Mouse (Mus musculus) layer of hippocampus, postnatal 10 days (tissue): ENCODE results near the gene Zfp292. TPM values are rescaled to one million over a fixed set of nuclear protein-coding genes. Genes with fewer than 3 reads are reported as not detected.

Experiments
- DNase-seq, 2 experiments: peaks; one replicate each; pipeline ENCODE4 v3.0.0; 2021; ENCODE audit warnings: low spot score in 2 of 2
- total RNA-seq, 2 experiments: library from RNA; stranded (reverse); gene quantifications; 2 replicates each; pipeline ENCODE4 v1.2.3; 2021

Gene Zfp292
- total RNA-seq, 2 experiments from 2014 or later: 26.1 to 27.7 TPM

DNA sequence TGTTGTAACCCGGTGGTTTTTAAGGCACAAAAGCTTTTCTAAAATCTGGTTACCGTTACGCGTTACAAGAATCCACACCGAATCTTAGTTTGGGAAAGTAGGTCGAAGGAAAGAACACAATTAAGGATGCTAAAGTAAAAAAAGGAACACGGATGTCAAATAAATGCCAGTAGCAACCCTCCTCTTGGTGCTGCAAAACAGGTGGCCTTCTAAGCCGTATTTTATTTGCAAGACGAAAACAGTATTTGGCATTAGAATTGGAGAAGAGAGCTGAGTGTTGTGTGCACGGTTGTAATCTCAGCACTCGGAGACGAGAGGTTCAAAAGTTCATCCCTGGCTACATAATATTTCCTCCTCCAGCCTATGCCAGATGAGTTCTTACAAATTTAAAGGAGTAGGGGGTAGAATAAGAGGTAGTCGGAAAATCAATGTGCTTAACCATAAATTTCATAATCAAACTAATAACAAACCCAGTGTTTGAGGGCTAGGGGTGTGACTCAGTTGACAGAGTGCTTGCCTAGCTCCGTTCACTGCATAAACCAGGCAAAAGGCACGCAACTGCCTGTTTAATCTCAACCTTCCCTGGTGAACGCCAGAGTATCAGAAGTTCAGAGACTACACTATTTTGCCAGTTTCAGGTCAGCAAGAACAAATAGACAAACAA, 738 bp upstream of the Zfp292 start:
- no peak for DNase-seq

DNA sequence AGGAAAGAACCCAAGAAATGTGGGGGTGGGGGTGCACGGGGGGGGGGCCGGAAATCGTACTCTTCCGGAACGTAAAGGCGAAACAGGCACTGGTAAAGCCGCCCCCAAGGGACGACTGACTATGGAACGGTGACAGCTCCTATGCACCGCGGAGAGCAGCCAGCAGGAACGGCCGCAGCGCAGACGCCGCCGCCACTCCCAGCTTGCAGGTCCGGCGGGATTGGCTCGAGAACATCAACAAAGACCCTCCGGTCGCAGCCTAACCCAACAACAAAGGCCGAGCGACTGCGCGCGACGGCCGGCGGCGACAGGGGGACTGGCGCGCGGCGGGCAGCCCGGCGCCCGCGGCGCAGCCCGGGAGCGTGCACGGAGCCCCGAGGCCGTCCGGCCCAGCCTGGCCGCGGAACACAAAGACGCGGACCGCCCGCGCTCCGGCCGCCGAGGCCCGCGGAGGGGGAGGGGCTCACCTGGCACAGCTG, 430 bp downstream of the Zfp292 start:
- peak; percentile 51 to 65 for DNase-seq

- DNase-seq: no peak
These were observed 909 bp downstream of the Zfp292 start for GRCm38 (mm10) chr4:34881851-34882250.

- DNase-seq: no peak
These were observed 1.7 kb downstream of the Zfp292 start for GRCm38 (mm10) chr4:34880921-34881650.

GRCm38 (mm10) chr4:34874234-34874633, 8.5 kb downstream of the Zfp292 start:
- DNase-seq: no peak

GRCm38 (mm10) chr4:34872896-34873495, 9.8 kb downstream of the Zfp292 start:
- DNase-seq: no peak

DNA sequence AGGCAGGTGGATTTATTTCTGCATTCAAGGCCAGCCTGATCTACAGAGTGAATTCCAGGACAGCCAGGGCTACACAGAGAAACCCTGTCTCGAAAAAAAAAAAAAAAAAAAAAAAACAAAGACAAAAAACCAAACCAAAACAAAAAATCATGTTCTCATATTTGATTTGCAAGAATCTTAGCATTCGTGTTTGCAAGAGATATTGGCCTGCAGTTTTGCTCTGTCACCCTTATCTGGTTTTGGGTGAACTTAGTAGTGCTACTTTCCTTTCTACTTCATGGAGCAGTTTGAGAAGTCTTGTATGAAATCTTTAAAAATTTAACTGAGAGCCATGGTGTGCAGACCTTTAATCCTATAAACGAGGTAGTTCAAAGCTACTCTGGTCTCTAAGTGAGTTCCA, 12.9 kb downstream of the Zfp292 start:
- no peak for DNase-seq

DNA sequence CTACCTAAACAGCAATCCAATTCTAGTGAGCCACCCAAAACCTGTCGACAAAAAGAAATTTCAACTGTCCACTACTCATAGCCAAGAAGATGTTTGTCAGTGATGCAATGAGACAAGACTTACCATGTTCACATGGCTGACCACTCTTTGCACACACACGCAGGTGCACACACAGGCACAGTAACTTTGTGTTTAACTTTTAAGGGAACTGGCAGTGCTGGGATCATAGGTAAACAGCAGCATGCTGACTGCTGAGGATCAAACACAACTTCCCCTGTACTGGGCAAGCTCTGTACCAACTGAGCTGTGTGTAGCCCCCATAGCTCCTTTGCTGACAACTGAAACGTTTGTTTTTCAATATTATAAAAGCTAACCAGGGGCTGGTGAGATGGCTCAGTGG, 21.3 kb downstream of the Zfp292 start:
- no peak for DNase-seq

- no peak for DNase-seq
These were observed 23.3 kb downstream of the Zfp292 start for GRCm38 (mm10) chr4:34859416-34859815.

DNA sequence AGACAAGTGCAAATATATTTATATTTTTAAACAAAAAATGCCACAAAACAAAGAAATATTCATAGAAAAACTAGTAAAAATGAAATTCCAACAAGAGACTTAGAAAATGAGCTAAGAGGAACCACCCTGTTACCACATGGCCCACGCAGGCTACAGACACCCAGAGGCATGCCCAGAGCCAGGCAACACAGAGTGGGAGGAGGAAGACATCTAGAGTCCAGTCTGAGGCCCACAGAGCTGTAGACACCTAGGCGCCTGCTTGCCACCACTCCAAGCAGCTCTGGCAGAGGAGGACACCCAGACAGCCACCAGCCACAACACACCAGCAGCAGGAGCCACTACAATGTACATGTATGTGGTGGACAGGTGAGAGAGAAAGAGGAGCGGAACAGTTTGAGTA, 23.9 kb downstream of the Zfp292 start:
- DNase-seq: no peak

DNA sequence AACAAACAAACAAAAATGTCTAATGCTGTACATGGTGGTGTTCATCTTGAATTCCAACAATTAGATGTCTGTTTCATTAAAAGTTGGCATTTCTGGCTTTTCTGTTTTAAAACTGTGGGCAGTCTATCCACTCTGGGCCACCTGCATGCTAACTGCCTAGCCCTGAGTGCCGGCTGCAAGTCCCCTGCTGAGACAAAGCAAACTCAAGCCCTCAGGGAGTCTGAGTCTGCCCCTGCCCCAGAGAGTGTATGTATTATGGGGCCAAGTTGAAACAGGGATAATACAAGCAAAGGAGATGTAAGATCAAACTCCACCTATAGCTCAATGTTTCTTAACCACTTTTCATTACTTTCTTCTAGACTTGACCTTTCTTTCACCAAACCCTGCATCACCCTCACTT, 26.8 kb downstream of the Zfp292 start:
- no peak for DNase-seq

- no peak for DNase-seq
These were observed 30.7 kb downstream of the Zfp292 start for GRCm38 (mm10) chr4:34852051-34852450.

GRCm38 (mm10) chr4:34850156-34850555, 32.6 kb downstream of the Zfp292 start:
- DNase-seq: no peak

DNA sequence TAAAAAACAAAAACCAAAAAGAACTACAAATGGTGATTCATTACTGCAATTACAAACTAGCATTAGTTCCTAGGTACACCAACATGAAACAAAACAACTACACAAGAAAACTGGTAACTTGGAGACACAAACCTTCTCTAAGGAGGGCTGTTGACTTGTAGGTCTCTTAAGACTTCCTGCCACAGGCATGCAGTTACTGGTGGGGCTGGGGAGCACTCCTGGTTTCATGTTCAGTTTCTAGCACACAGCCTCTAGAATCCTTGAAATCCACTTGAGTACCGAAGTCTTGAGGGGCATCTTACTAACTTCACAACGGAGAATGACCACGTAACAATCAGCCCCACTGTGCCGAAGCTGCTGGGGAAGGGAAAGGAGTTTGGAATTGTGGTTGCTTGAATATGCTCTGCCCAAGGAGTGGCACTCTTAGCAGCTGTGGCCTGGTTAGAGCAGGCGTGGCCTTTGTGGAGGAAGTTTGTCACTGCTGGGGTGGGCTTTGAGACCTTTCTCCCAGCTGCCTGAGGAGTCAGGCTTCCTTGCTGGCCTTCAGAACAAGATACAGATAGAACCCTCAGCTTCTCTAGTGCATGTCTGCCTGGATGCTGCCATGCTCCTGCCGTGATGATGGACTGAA, 35.0 kb downstream of the Zfp292 start:
- DNase-seq: no peak

- DNase-seq: no peak
These were observed 38.9 kb downstream of the Zfp292 start for GRCm38 (mm10) chr4:34843839-34844238.

DNA sequence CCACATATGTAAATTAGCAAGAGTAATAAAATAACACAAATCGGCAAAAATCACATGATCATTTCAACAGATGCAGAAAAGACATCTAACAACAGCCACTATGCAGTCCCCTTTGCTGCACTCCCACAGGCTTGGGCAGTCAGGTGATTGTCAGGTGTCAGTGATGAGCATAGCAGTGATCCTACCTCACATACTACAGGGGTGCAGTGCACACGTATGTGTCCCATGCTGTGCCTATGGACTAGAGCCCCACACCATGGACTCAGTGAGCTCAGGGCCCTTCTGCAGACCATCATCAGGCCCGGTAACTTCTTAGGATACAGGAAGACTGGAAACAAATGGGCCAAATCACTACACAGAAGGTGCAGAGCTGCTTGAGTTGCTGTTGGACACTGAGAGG, 39.9 kb downstream of the Zfp292 start:
- DNase-seq: no peak

DNA sequence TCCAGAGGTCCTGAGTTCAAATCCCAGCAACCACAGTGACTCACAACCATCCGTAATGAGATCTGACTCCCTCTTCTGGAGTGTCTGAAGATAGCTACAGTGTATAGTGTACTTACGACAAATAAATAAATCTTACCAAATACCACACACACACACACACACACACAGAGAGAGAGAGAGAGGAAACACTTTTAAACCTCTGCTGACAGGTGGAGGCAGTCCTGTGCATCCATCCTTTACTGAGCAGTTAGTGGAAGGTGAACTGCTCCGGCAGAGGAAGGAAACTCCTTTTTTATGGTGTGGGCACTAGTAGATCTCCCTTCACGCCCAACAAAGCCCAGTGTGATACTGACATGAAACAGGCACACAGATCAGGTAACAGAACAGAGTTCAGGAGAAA, 51.3 kb downstream of the Zfp292 start:
- no peak for DNase-seq

GRCm38 (mm10) chr4:34829456-34829855, 53.3 kb downstream of the Zfp292 start:
- DNase-seq: no peak

DNA sequence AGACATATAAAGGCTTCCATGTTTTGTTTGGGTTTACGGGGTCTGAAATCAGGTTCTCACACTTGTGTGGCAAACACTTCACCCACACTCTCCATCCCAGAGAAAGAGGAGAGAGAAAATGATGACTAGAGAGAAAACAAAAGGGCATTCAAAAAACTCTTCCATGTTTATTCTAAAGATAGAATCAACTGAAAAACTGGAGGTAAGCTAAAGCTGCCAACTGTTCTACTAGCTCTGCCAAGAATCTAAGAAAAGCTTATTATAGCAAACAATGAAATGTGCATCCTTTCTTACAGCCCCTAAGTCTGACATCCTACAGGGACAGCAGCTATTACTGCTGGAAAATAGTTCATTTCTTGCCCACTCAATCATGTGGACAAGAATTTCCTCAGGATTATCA, 58.9 kb downstream of the Zfp292 start:
- DNase-seq: no peak

GRCm38 (mm10) chr4:34819904-34820303, 62.9 kb downstream of the Zfp292 start:
- DNase-seq: no peak

DNA sequence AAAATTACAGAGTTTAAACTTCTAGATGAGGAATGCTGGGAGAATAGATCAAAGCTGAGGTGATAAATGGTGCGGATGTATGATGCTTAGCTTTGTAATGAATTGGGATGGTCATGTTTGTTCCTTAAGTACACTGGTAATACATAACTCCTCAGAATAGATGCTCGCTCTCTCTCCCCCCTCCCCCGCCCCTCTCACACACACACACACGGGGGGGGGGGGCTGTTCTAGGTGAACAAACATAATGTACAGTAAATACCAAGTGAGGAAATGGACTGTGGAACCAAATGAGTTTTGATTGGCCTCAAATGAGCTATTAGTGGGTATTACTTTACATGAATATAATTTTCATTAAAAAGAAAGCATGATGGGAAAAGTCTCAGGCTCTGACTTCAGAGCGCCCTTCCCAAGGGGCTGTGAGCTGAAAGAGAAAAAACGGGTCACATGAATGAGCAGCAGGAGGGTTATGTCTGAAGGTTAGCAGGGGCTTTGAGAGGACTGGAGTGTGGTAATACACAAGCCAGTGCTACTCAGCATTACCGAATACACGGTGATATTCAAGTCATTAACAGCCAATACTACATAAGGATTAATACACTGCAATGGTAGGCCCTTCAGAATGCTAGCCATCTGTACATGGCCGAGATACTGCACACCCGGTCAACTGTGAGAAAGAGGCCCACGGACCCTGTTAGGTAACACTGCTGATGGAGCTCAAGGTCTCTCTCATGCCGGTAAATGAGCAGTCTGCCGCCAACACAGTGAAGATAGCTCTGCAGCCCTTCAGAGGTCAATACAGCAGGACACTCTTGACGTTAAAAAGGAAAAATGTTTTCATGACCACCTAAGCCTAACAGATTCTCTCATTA, 81.4 kb downstream of the Zfp292 start:
- no peak for DNase-seq
